Mouse (Mus musculus) stomach, embryonic 15.5 days (tissue): ENCODE measurements around the gene Wdr11. TPM values are rescaled to one million over a fixed set of nuclear protein-coding genes. Genes with fewer than 3 reads are reported as not detected.

Experiments
- ATAC-seq: fragments of 200-750 bp; cut with Nextera tagmentation; 2 replicates; pipeline ENCODE4 v1.8.0; 2017; ENCODE audit warnings: low read depth, moderate number of reproducible peaks, moderate TSS enrichment; ENCODE audit not compliant: insufficient read depth, low FRiP score
- H3K27ac ChIP-seq: fragments of 300-500 bp; sonication (generic); 2 replicates; pipeline ENCODE4 v1.5.1; 2015; ENCODE audit warnings: mild to moderate bottlenecking, inconsistent platforms
- H3K27me3 ChIP-seq: fragments of 300-500 bp; sonication (generic); replicated peaks from 2 replicates; pipeline ENCODE4 v1.6.1; 2015; ENCODE audit warnings: inconsistent platforms
- H3K36me3 ChIP-seq: fragments of 300-500 bp; sonication (generic); 2 replicates; pipeline ENCODE4 v1.6.1; 2015; ENCODE audit warnings: inconsistent platforms
- H3K4me1 ChIP-seq: fragments of 300-500 bp; sonication (generic); 2 replicates; pipeline ENCODE4 v1.6.1; 2015; ENCODE audit warnings: inconsistent platforms
- H3K4me2 ChIP-seq: fragments of 300-500 bp; sonication (generic); 2 replicates; pipeline ENCODE4 v1.6.1; 2015; ENCODE audit warnings: mild to moderate bottlenecking, inconsistent platforms
- H3K4me3 ChIP-seq: fragments of 300-500 bp; sonication (generic); replicated peaks from 2 replicates; pipeline ENCODE4 v1.5.1; 2015; ENCODE audit warnings: inconsistent platforms
- H3K9ac ChIP-seq: fragments of 300-500 bp; sonication (generic); 2 replicates; pipeline ENCODE4 v1.6.1; 2015; ENCODE audit warnings: inconsistent platforms
- H3K9me3 ChIP-seq: fragments of 300-500 bp; sonication (generic); 2 replicates; pipeline ENCODE4 v1.6.1; 2016; ENCODE audit warnings: inconsistent platforms
- WGBS: fragments of 180-500 bp; shearing (Covaris S2); methylation state at CpG from one replicate; pipeline ENCODE4 v1.1.7; 2015; 5-methylcytosine and 5-hydroxymethylcytosine counted together
- polyA plus RNA-seq: library from polyadenylated mRNA; unstranded; fragments of >200 nt; fragmentation: Nextera tagmentation; extraction: Ambion mirVana; gene quantifications from 2 replicates; pipeline ENCODE4 v1.2.1, GENCODE M21; 2015

Gene Wdr11
- polyA plus RNA-seq, 1 experiment from 2014 or later, result 30.6 TPM

DNA sequence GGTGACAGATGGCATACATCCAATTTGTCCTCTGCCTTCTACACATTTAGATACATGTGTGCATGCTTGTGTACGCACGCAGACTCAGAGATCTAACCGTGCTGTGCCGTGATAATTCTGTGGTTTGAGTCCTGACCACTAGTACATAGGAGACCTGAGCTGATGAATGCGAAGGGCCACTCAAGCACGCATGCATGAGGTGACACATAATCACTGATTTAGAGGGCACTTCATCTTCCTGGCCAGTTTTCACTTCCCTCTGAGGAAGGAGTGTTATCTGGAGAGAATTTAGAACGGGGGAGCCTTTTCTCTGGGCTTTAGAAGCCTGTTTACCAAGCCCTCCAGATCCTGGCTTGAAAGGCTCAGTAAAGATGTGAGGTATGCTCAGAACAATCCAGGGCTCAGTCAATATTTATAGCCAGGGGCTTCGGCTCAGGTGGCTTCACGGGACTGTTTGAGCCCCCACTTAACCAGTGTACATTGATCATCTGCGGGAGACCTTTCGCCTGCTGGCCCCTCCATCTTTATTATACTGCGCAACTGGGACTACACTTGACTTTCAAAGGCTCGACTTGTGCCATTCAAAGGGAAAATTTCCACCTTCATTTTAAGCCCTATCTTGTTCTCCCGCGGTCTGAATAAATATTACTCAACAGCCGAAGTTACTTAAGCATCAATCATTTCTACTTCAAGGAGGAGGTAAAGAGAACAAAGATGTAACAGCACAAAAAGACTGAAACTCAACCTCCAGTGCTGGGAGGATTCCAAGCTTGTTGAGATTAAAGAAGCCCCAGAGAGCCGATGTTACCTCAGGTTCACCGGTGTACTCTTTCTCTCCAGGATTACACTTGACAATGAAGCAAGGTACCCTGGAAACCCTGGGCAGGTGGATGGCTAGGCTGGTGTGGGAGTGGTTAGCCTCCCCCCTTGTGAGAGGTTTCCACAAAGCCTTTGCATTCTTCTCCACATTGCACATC, 80.3 kb downstream of the Wdr11 start:
- peak; percentile 44; the same call in 1 of the 2 replicates for ATAC-seq
- peak overlapping the region; percentile 76 for H3K27ac ChIP-seq
- H3K9ac ChIP-seq, result no peak overlapping the region
- H3K36me3 ChIP-seq, result no peaks in the 10 kb centered on the region
- no peaks in the 10 kb centered on the region for H3K9me3 ChIP-seq
- H3K27me3 ChIP-seq, result no peaks in the 10 kb centered on the region
- H3K4me1 ChIP-seq, result peaks cover 13% of the 10 kb centered on the region; the same call in 1 of the 2 replicates
- peak overlapping the region; percentile 27; the same call in 1 of the 2 replicates for H3K4me2 ChIP-seq
- WGBS, result 49% methylated on average over 18 of the region's 18 CpGs
- no peak overlapping the region for H3K4me3 ChIP-seq

GRCm38 (mm10) chr7:129673776-129674175, 82.1 kb downstream of the Wdr11 start:
- H3K36me3 ChIP-seq, result no peaks in the 10 kb centered on the region
- H3K9me3 ChIP-seq, result no peaks in the 10 kb centered on the region
- no peak for ATAC-seq
- 73% methylated on average over 9 of the region's 9 CpGs for WGBS
- H3K27ac ChIP-seq, result no peak overlapping the region
- no peak overlapping the region for H3K4me2 ChIP-seq
- H3K4me3 ChIP-seq, result no peak overlapping the region
- peaks cover 16% of the 10 kb centered on the region for H3K4me1 ChIP-seq
- H3K9ac ChIP-seq, result no peak overlapping the region
- no peaks in the 10 kb centered on the region for H3K27me3 ChIP-seq

DNA sequence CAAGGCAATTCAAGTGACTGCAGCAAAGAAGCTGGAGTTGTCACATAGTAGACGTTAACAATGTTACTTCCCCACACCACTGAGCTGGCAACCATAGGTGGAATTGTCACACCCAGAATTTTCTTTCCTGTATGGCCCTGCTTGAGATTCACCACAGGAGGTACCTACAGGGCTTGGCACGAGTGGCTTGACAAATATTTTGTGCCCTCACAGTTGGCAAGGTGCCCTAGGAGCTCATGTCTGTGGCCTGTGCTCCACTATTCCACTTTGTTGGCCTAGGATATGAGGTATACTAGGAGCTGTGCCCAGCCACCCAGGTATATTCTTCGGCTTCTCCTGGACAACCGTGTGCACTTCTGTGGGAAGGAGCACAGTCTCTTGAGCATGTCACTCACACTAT, 82.9 kb downstream of the Wdr11 start:
- no peak overlapping the region for H3K4me3 ChIP-seq
- no peak overlapping the region for H3K27ac ChIP-seq
- no peak overlapping the region for H3K9ac ChIP-seq
- 82% methylated on average over 4 of the region's 4 CpGs for WGBS
- H3K36me3 ChIP-seq, result no peaks in the 10 kb centered on the region
- ATAC-seq, result no peak
- H3K4me1 ChIP-seq, result peaks cover 20% of the 10 kb centered on the region
- no peak overlapping the region for H3K4me2 ChIP-seq
- no peaks in the 10 kb centered on the region for H3K27me3 ChIP-seq
- H3K9me3 ChIP-seq, result no peaks in the 10 kb centered on the region

DNA sequence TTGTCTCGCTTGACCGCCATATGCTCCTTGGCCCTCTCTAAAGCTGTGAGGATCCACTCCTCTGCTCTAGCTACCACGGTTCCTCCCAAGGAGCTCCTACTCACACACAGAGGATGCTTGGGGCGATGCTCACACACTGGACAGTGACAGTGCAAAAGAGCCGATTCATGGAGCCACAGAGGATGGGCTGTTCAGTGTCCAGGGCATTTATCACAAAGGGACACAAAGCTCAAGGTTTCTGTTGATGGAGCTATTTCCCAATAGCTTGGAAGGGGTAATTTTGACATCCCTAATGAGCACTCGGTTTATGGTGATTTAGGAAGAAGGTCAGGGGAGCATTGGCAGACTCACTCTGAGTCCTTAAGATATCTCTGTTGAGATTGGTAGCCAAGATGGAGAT, 84.2 kb downstream of the Wdr11 start:
- H3K9me3 ChIP-seq, result no peaks in the 10 kb centered on the region
- H3K4me3 ChIP-seq, result no peak overlapping the region
- 91% methylated on average over 6 of the region's 6 CpGs for WGBS
- peaks cover 25% of the 10 kb centered on the region for H3K4me1 ChIP-seq
- no peaks in the 10 kb centered on the region for H3K27me3 ChIP-seq
- no peak overlapping the region for H3K9ac ChIP-seq
- ATAC-seq, result no peak
- no peak overlapping the region for H3K27ac ChIP-seq
- no peaks in the 10 kb centered on the region for H3K36me3 ChIP-seq
- H3K4me2 ChIP-seq, result no peak overlapping the region

GRCm38 (mm10) chr7:129677141-129677540, 85.5 kb downstream of the Wdr11 start:
- Histone ChIP-seq H3K4me2 (no peak overlapping the region), H3K36me3 (no peaks in the 10 kb centered on the region), H3K4me3 (no peak overlapping the region), H3K27ac (no peak overlapping the region), H3K4me1 (peaks cover 19% of the 10 kb centered on the region), H3K9me3 (no peaks in the 10 kb centered on the region), H3K9ac (no peak overlapping the region), H3K27me3 (no peaks in the 10 kb centered on the region)
- no peak for ATAC-seq
- 73% methylated on average over 4 of the region's 4 CpGs for WGBS

DNA sequence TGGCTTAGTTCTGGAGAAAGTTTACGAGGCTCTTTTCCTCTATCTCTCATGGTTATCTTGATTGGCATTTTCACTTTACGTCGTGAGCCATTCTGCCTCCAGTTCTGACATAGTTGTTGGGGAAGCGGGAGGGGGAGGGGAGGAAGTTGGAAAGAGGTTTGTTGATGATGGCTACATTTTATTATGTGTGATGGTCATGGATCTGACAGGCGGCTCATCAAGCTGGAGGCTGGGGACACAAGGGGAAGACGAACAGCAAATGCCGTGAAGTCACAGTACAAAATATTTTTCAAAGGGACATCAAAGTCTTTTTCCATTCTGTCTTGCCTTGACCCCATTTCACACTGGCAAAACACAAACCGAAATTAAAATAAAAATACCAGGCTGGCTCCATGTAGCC, 86.8 kb downstream of the Wdr11 start:
- H3K4me1 ChIP-seq, result peaks cover 21% of the 10 kb centered on the region
- no peaks in the 10 kb centered on the region for H3K27me3 ChIP-seq
- no peak overlapping the region for H3K4me2 ChIP-seq
- H3K36me3 ChIP-seq, result no peaks in the 10 kb centered on the region
- ATAC-seq, result no peak
- 51% methylated on average over 8 of the region's 8 CpGs for WGBS
- H3K9ac ChIP-seq, result no peak overlapping the region
- peak overlapping the region; percentile 57 for H3K27ac ChIP-seq
- H3K4me3 ChIP-seq, result no peak overlapping the region
- H3K9me3 ChIP-seq, result no peaks in the 10 kb centered on the region

DNA sequence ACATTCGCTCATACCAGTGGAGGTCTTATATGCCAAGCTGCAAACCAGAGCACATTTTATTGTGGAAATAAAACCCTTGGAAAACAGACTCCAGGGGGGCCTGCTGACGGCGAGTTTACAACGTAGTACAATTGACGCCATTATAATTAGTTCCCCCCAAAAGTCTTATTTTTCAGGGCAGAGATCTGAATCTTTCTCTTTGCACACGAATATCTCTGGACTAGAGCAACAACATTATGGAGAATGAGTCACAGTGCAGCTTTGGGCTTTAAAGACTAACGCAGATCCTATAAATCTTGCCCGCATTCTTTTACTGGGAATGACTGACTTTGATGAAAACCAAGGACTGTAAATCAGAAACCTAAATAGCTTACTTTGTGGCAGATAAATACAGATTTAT, 87.3 kb downstream of the Wdr11 start:
- H3K4me3 ChIP-seq, result no peak overlapping the region
- WGBS, result 41% methylated on average over 8 of the region's 8 CpGs
- peaks cover 21% of the 10 kb centered on the region for H3K4me1 ChIP-seq

DNA sequence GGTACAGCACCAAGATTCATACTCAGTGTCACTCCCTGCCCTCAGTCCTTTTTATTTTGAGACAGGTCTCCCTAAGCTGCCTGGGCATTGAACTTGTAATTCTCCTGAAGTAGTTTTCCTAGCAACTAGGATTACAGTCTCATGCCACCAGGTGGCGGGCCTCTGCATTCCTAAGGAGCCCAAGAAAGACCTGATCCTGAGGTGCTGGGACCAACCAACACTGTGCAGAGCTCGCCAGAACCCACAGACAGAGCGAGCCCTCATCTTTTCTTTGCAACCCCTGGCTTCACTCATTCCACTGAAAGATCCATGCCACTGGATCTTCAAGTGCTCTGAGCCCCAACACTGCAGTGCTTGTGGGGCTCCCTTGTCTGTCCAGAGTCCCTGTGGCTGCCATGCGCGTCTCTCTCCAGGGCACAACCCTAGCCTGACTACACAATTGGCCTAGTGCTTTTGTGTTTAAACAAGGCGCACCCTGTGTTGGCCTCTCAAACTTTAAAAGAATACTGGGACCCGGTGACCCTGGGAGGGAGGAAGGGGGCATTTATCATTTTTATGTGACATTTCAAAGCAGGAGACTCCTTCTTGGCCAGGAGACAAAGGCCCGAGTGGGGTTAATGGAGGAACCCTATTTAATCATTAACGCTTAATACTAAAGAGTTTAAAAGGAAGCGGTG, 89.0 kb downstream of the Wdr11 start:
- ATAC-seq, result peak; percentile 82
- peak overlapping the region; percentile 87 for H3K27ac ChIP-seq
- WGBS, result 33% methylated on average over 10 of the region's 10 CpGs
- no peak overlapping the region for H3K9ac ChIP-seq
- peaks cover 21% of the 10 kb centered on the region for H3K4me1 ChIP-seq
- 0 out of 2 replicates have a peak overlapping the region, but pooled peaks have one; percentile 29 for H3K4me2 ChIP-seq
- no peak overlapping the region for H3K4me3 ChIP-seq
- H3K36me3 ChIP-seq, result no peaks in the 10 kb centered on the region
- H3K27me3 ChIP-seq, result no peaks in the 10 kb centered on the region
- H3K9me3 ChIP-seq, result no peaks in the 10 kb centered on the region

More for the DNA sequence above, 87.3 kb downstream of the Wdr11 start:
- no peak for ATAC-seq
- H3K27ac ChIP-seq, result peak overlapping the region; percentile 54
- no peak overlapping the region for H3K9ac ChIP-seq
- no peaks in the 10 kb centered on the region for H3K27me3 ChIP-seq
- H3K9me3 ChIP-seq, result no peaks in the 10 kb centered on the region
- H3K36me3 ChIP-seq, result no peaks in the 10 kb centered on the region
- no peak overlapping the region for H3K4me2 ChIP-seq

- H3K27me3 ChIP-seq, result no peaks in the 10 kb centered on the region
- H3K36me3 ChIP-seq, result no peaks in the 10 kb centered on the region
- H3K27ac ChIP-seq, result peak overlapping the region; percentile 54; the same call in 1 of the 2 replicates
- H3K9me3 ChIP-seq, result no peaks in the 10 kb centered on the region
- no peak overlapping the region for H3K4me3 ChIP-seq
- H3K4me2 ChIP-seq, result no peak overlapping the region
- H3K9ac ChIP-seq, result no peak overlapping the region
- ATAC-seq, result no peak
- H3K4me1 ChIP-seq, result peaks cover 21% of the 10 kb centered on the region
- WGBS, result 46% methylated on average over 3 of the region's 3 CpGs
Observed at GRCm38 (mm10) chr7:129682525-129682924, 90.9 kb downstream of the Wdr11 start.

DNA sequence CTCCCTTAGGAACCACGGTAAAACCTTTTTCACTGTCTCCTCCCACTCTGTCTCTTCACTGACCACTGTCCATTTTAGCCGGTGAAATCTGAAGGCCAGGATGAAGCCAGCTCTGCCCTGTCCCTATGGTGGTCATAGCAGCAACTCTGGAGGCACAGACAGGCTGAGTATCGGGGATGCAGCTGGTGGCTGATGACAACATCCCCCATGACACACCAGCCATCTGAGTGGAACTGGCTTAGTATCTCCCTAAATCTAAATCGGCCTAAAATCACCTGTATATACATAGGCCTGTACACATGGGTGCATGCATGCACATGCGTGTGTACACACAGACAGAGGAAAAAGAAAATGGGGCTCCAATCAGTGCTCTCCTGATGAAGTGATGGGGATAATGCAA, 93.7 kb downstream of the Wdr11 start:
- ATAC-seq, result no peak
- no peak overlapping the region for H3K4me3 ChIP-seq
- H3K9ac ChIP-seq, result no peak overlapping the region
- no peaks in the 10 kb centered on the region for H3K27me3 ChIP-seq
- no peak overlapping the region for H3K27ac ChIP-seq
- H3K4me1 ChIP-seq, result peaks cover 14% of the 10 kb centered on the region
- WGBS, result 70% methylated on average over 5 of the region's 5 CpGs
- no peaks in the 10 kb centered on the region for H3K36me3 ChIP-seq
- no peaks in the 10 kb centered on the region for H3K9me3 ChIP-seq
- no peak overlapping the region for H3K4me2 ChIP-seq
